Mouse (Mus musculus) left cerebral cortex, postnatal 36 days (tissue): Measurements from ENCODE around the gene Fto. TPM values are rescaled to one million over a fixed set of nuclear protein-coding genes. Genes with fewer than 3 reads are reported as not detected.
A peak's percentile ranks its signal among the peaks of the same experiment; 100 is the strongest.

ENCODE experiments used
- DNase-seq, 2 experiments: peaks; one replicate each; pipeline ENCODE4 v3.0.0; 2021 to 2022; ENCODE audit warnings: low spot score in 2 of 2, mixed read lengths in 1 of 2
- intact Hi-C: fragments of 180-260 bp; cut with DNase I; formaldehyde crosslinking; loops from one replicate; pipeline ENCODE4 v1.15.1; 2025
- total RNA-seq, 2 experiments: library from RNA; stranded (reverse); gene quantifications; 2 replicates each; pipeline ENCODE4 v1.2.3; 2021

The Fto gene
- total RNA-seq, 2 experiments from 2014 or later = 153 to 156 TPM

DNA sequence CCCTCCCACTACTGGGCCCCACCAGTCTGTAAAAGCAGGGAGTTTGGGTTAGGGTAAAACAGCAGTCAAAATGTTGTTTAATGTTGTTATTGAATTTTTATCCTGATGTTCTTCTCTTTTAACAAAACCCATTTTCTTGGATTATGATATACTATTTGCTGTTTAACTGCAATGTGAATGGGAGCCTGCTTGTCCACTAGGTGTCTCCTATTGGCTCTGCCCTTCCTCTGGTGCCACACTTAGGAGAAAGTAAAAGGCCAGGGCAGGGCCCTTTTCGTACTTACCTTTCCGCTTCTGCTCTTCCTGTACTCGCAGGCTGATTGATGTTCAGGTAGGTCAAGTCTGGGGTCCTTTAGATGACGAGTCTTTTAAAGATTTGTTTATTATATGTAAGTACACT, 40.6 kb downstream of the Fto start:
- intact Hi-C loops = no loop called here
- DNase-seq = no peak

DNA sequence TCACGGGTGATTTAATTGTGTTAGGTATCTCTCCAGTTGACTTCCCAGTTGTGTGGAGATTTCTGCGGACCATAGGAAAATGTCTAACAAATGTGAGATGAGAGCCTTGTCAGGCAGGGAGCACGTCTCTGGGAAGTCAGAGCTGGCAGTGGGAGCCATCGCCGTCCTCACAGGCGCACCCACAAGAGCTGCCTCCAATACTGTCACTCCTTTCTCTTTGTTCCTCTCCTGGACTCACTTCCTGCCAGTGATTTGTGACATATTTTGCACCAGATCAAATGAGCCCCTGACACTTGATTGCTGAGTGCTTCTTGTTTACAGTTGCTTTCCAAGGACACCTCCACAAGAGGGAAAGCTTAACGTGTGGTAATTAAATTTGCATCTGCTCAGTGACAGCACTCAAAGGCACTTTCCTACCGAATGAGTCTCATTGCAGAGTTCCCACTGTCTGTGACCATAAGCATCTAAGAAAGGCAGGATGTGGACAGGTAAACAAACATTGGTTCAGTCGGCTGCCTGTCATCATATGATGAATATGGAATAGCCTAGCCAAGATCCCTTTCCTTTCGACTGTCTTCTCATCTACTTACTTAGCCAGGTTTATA, 42.1 kb downstream of the Fto start:
- intact Hi-C loops = no loop called here
- DNase-seq = no peak

DNA sequence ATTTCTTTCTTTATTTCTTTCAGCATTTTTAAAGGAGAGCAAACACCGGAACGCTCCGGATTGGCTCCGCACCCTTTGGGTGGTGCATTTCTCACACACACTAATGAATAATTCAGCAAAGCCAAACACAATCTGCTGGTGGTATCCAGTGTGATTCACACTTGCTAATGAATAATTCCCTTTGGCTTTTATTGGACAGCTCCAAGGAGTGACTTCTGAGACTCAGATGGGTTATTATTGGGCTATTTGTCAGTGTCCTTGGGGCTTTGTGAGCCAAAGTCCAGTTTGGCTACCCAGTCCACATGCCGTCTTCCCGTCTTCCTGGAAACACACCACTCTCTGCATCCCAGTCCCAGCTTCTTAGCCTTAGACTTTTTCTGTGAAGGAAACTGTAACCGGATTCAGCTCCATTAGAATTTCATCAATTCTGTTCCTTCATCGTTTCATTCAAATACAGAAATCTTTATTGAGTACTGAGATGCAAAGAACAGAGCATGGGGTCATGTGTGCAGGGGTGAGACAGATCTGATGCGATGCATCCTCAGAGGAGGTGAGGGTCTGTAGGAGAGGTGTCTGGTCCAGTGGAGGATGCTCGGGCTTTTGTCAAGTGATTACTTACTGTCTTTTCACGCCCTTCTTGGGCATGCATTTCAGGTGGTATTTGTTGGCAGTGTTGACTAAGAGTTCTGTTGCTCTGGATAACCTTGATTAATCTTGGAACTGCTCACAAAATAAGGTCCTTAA, 42.8 kb downstream of the Fto start:
- intact Hi-C loops = no loop called here
- DNase-seq = no peak

DNA sequence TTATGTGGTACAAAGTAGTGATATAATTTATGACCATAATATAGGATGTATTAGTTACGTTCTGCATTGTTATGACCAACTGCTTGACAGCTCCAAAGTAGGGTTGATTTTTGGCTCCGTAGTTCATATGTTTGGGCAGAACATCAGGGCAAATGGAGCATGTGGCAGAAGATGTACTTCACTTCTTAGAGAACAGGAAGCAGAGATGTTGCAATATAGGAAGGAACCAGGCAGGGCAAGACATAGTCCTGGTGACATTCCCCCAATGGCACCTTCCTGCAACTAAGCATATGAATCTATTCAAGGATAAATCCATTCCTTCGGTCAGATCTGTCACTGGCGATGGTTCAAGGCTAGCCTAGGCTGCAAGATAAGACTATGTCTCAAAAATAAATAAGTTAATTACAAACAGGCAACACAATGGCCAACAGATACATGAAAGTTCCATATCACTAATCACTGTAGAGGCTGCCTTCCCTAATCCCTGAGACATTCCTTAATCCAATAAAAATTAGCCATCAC, 44.2 kb downstream of the Fto start:
- intact Hi-C loops = no loop called here
- DNase-seq = no peak

DNA sequence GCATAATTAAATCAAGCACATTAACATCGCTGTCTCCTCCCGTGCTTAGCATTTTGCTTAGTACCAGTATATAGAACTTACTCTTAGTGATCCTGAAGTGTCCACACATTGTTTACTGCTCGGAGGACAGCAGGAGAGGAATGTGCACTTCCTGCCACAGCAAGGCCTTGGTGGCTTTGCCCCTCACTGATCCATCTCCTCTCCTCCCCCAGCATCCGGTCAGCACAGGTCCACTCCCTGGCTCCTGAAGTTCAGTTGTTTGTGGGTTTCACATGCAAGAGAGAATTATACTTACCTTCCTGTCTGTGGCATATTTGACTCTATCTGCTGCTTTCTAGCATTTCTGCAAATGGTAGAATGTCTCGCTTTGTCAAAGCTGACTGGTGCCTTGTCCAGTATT, 44.7 kb downstream of the Fto start:
- intact Hi-C loops = no loop called here
- no peak for DNase-seq

DNA sequence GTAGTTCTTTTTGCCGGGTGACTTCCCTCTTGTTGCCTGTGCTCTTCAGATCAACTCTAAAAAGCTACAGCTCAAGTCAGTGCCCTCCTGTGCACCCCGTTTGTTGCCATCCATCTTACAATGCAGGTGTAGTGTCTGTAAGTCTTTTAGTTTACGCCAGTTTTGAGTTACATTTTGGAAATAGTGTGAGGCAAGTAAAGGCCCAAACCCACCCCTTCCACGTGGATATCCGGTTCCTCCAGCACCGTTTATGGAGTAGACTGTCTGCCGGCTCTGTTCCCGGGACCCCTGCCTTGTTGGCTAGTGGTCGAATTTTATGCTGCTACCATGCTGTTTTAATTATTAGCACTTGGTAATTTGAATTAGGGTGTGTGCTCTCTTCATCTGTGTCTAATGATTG, 46.2 kb downstream of the Fto start:
- intact Hi-C loops = no loop called here
- no peak for DNase-seq

DNA sequence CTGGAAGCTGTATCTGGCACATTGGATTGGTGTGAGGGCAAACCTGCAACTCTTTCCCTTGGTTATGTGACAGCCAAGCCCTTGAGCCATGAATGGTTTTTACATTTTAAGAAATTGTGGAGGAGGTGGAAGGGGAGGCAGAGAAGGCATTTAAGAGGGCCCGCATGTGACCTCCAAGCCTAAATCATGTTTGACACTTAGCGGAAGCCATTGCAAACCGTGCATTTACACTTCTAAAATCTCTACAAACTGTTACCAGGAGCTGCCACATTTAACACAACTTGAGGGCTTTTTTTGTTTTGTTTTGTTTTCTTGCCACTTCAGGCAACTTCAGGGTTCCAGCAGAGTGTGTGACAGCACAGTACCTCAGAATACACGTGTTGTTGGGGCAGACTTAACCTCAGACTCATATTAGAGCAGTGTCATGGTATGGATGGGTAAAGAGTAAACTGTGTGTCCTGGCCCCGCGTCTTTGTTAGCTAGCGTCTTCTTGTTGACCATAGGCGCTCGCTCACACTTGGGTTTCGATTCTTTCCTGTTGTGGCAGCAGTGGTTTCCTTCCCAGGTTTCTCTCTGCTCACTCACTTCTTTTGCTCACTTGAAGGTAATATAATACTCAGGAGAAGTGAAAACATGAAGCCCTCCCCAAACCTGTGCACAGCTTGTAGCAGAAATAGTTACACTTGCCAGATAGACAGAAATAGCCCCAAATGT, 47.5 kb downstream of the Fto start:
- no peak for DNase-seq
- intact Hi-C loops = no loop called here

DNA sequence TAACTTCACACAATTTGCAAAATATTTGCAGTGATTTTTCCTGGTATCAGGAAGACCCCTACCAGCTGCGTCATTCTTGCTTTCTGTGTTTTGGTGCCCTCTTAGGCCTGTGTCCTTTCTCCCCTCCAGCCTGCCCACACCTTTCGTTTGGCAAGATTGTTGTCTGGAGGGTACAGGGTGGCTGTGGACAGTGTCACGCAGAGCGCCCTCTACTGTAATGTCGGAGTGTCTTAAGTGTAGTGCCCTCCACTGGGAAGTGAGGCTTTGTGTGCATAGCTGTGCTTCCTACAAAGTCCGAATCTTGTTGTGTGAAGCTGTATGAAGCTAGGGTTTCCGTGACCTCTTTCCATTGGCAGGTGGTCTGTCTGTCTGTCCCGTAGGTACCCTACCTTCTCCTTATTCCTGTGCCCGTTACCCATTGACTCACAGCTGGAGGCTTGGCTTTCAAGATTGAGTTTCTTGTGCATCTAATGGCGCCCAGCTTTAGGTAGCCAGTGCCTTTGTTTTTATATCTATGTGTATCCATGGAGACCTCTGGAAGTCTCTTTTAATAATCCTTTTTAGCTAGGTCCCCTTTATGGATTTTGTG, 50.0 kb downstream of the Fto start:
- intact Hi-C loops = no loop called here
- DNase-seq = no peak

DNA sequence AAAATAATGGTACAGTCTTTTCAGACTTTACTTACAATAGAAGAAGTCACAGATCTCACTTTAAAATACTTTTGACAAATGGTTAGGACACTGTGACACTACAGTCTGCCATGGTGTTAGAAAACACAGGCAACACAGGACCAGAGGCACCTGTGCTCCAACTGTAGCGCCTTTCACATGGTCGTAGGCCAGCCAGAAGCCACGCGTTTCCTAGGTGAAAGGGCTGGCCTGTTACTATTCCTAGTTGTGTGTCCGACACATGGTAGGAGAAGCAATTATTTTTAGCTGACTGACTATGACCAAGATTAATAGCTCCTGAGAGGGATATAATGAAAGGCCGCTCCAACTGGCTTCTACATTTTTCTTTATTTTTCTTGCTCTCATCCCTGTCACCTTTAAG, 50.9 kb downstream of the Fto start:
- intact Hi-C loops = no loop called here
- DNase-seq = no peak

DNA sequence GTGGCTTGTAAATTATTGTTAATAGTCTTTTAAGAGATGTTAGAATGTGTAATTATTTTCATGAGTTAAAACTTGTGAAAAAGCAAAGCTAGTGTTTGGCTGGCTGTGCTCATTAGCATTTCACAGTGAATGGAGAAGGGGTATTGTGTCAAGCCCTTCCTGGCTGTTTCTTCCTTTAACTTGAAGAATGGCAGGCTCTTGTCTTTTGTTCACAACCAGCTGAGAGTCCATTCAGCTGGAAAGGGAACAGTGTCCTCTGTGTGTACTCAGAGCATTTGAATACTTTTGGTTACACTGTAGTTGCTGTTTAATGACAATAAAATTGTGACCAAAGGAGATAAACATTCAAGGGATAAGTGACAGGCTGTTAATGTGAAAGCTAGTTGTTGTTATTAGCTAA, 52.5 kb downstream of the Fto start:
- intact Hi-C loops = no loop called here
- DNase-seq = no peak

DNA sequence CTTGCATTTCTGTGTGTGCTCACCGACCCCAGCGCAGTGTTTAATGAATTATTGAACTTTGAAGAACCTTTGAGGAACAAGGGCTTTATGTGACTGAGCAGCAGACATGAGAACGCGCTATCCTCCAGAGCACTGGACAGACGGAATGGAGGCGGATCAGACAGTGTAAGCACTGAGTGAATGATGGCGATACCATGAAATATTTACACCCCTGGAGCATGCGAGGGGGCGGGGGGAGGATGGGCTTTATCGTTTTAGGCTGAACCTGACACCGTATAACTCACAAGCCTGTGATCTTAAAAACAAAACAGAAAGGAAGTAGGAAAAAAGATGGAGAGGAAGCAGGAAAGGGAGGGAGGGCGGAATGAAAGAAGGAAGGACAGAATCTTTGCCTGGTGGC, 57.6 kb downstream of the Fto start:
- no peak for DNase-seq
- intact Hi-C loops = no loop called here

DNA sequence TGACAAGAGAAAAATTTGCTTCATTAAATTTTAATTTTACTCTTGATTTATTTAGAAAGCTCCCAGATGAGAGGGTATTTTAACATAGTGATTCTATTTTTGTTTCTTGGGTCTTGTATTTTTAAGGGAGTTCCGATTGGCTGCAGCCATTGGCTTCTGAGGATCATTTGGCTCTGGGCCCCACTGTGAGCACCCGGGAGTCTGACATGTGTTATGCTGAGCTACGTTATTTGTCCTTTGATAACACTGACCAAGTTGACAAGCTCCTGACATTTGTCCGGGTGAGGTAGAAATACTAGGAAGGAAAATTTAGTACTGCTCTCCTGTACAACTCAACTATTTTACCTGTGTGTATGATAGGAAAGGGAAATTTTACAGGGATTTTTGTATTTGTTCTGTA, 58.7 kb downstream of the Fto start:
- intact Hi-C loops = no loop called here
- no peak for DNase-seq

DNA sequence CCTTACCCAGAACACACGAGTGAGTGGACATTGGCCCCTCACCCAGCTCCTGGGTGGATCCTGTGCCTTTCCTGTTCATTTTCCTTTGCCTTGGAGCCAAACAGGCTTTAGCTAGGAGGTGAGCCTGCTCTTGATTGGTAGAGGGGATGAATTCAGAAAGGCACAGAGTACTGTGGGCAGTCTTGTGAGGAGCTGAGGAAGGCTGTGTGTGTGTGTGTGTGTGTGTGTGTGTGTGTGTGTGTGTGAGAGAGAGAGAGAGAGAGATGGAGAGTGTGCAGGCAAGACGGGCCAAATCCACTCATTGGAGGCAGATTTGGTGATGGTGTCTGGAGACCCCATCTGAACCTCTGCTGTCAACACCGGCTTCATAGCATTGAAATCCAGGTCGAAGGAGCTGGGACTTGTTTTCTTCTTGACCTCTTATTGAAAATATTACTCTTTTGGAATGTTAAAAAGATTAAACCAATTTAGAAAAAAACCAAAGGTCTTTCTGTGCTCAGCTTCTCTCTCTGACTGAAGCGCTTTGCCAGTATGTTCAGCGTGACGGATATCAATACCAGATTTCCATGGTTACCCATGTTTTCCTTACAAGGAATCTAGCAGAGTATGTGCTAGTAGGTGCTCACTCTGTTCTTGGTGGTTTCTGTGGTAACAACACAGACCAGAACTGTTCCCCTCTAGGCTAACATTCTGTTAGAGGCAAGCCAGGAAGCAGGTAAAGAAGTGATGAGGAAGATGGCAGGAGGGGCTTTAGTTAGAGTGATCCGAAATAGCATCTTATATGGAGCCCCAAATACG, 59.7 kb downstream of the Fto start:
- DNase-seq = no peak
- intact Hi-C loops = no loop called here

DNA sequence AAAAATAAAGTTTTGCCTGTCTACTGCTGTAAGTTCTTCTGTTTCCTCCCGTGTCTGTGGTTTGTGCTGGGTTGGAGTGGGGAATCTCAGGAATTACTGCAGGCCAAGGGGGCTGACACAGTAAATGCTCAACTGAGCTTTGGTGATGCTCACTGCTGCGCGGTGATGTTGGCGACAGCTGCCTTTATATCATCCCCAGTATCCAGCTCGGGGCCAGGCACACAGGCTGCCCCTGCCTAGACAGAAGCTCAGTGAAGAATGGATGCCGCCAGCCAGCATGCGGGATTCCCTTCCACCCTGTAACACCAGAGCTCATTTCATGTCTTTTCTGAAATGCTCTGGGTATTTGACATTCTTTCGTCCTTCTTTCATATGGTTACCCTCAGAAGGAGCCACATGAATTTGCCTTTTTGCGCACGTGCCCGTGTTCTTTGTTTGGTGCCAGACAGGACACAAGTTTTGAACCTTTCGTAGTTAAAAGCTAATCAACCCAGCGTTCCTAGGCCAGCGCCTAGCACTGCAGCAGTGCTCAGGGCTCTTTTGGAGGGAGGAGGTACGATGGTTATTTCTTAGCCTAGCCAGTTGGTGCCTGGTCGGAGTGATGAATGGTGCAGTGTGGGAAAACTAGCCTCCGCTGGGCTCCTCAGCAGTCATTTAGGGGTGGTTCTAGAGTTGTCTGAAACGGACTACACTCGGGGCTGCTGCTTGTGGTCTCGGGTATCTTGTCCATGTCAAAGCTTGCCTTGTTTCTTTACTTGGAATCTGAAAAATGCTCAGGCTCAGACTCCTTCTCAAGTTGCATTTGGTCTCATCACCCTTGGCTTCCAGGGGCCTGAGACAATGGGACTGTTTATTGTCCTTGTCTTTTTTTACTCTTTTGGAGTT, 62.0 kb downstream of the Fto start:
- DNase-seq = no peak
- intact Hi-C loops = loop anchor here (5.0 kb wide), 1 partner anchor 982 kb away; the partner anchor contains the start of gene Irx5

DNA sequence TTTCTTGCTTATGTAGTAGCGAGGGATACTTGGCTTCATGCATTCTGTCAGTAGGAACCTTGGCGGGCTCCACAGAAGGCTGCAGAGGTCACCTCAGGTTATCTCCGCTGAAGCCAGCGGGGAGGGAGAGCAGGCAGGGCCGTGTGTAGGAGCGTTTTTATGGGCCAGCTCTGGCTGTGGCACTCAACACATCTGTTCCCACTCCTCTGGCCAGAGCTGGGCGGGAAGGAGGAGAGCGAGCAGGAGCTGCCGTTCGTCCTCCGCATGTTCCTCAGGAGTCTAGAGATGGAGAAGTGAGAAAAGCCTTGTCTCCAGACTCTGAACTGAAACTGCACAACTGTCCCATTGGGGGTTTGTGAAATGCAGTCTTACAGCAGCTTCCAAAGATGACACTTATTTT, 63.5 kb downstream of the Fto start:
- DNase-seq = peak in 1 of 2 experiments; percentile 29
- intact Hi-C loops = loop anchor here (5.0 kb wide), 1 partner anchor 981 kb away; the partner anchor contains the start of gene Irx5

DNA sequence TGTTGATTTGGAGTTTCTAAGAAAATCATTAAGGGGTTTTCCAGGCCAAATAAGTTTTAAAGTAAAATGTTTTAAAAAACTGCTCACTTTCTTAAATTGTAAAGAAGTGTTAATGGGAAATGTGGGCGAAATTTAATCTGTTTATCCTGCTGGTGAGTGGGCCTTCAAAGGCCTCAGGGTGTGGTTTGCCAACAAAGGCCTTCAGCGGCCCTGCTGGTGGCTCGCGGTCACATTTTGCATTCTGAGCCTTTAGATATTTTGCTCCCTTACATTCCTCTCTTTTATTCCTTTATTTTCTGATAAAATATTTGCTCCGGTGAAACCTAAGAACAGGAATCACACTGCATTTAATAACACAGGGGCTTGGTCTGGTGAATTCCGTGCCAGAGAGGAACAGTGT, 64.0 kb downstream of the Fto start:
- intact Hi-C loops = loop anchor here (5.0 kb wide), 1 partner anchor 980 kb away; the partner anchor contains the start of gene Irx5
- DNase-seq = no peak

DNA sequence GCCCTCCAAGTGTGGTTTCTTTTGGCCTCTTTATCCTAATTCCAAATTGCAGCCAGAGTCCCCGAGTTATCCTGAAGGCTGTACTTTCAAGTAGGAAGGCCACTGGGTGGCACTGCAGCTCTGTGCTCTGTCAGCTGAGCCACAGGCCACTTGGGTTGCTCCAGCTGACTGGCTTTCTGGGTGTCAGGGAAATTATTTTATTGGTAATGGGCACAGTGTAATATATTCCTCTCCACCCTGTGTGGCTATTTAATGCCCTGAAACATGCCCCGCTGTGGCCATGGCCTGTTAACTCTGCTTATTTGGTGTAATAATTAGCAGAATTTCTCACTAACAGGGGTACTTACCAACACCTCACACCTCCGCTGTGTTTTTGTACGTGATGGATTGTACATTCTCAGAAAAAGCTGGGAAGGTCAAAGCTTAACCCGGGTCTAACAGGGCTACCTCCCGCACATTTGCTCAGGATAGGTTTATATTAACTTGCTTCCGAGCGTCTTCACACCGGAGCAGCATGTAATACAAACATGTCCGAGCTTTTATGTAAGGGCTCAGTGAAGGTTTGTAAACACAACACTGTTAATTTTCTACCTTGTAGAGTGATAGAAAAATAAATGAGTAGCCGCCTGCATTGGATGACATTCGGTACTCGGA, 65.6 kb downstream of the Fto start:
- intact Hi-C loops = loop anchor here (5.0 kb wide), 1 partner anchor 978 kb away; the partner anchor contains the start of gene Irx5
- DNase-seq = peak; percentile 53 to 66
